Mouse (Mus musculus) lung, adult 2 months (tissue): Measurements from ENCODE around the gene Usp24.
"Not testable (repeated sequence)": the region's sequence is repeated elsewhere in the genome, so short reads cannot be mapped to it uniquely, and the experiment has no call there.

Experiments
- CTCF ChIP-seq: fragments of 200-500 bp; IDR thresholded peaks from 2 replicates; pipeline ENCODE4 v1.5.1; 2011; ENCODE audit warnings: mild to moderate bottlenecking, low read length, control low read depth; ENCODE audit not compliant: insufficient read depth
- POLR2A ChIP-seq: fragments of 200-500 bp; IDR thresholded peaks from 2 replicates; pipeline ENCODE4 v1.6.1; 2011; ENCODE audit warnings: low read depth, mild to moderate bottlenecking, control low read depth, low read length, borderline replicate concordance; ENCODE audit errors: extremely low read depth

GRCm38 (mm10) chr4:106329171-106329570 lies 13.2 kb downstream of the Usp24 start:
- TF ChIP-seq POLR2A, CTCF: not testable (repeated sequence)
